Mouse (Mus musculus) CD4-positive helper T cell, adult 2 months (primary cell): Measurements from ENCODE around the gene Pskh1.

Experiments
- DNase-seq: peaks from one replicate; pipeline ENCODE4 v3.0.0-alpha.2; 2012; ENCODE audit warnings: low read depth, missing footprints, low spot score

The Pskh1 gene

GRCm38 (mm10) chr8:105900180-105900940 lies at the start of gene Pskh1:
Gene Pskh1 (plus strand): TSS chr8:105900441.
- peak; percentile 97 for DNase-seq

DNA sequence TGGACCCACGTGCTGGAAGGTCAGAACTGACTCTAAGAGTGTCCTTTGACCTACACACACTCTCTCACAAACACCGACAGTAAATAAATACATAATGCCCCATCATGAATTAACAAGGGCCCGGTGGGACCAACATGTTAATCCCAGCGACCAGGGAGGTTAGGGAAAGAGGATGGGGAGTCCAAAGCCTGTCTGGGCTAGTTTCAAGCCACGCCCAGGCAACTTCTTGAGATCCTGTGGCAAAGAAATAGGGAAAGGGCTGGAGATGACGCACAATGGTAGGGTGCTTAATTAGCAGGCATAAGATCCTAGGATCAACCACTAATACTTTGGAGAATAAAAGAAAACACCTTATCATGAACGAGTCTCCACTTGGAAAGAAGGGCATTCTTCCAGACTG lies 49.6 kb upstream of the Pskh1 start:
- no peak for DNase-seq

GRCm38 (mm10) chr8:105851651-105852143 lies 48.5 kb upstream of the Pskh1 start:
- DNase-seq = peak; percentile 91

DNA sequence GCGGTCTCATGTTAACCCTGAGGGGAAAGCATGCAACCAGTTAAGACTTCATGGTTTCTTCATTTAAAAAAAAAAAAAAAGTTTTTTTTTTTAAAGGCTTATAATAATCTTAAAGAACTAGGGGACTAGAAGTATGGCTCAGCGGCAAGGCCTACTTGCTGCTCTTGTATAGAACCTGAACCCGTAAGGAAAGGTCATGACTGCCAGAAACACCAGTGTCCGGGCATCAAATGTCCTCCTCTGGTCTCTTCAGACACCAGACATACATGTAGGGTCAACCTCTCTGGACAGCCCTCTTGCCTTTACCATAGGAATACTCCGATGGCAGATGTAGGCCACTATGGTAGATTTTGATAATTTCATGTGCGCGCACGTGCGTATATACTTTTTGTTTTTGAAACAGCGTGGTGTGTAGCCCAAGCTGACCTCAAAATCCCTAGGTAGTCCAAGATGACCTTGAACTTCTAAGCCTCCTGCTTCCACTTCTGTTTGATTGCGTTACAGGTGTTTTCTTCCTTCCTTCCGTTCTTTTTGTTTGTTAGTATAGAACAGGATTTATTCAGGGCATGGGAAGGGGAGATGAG lies 48.0 kb upstream of the Pskh1 start:
- DNase-seq = no peak

- no peak for DNase-seq
Measured at GRCm38 (mm10) chr8:105853178-105853577, 47.1 kb upstream of the Pskh1 start, which contains the start of gene Cenpt. Gene Cenpt (minus strand): TSS chr8:105853278.

GRCm38 (mm10) chr8:105854303-105854702 lies 45.9 kb upstream of the Pskh1 start:
- no peak for DNase-seq

GRCm38 (mm10) chr8:105854715-105855216 lies 45.5 kb upstream of the Pskh1 start, which contains the start of gene Thap11:
Gene Thap11 (plus strand): TSS chr8:105855132.
- DNase-seq = peak; percentile 94

DNA sequence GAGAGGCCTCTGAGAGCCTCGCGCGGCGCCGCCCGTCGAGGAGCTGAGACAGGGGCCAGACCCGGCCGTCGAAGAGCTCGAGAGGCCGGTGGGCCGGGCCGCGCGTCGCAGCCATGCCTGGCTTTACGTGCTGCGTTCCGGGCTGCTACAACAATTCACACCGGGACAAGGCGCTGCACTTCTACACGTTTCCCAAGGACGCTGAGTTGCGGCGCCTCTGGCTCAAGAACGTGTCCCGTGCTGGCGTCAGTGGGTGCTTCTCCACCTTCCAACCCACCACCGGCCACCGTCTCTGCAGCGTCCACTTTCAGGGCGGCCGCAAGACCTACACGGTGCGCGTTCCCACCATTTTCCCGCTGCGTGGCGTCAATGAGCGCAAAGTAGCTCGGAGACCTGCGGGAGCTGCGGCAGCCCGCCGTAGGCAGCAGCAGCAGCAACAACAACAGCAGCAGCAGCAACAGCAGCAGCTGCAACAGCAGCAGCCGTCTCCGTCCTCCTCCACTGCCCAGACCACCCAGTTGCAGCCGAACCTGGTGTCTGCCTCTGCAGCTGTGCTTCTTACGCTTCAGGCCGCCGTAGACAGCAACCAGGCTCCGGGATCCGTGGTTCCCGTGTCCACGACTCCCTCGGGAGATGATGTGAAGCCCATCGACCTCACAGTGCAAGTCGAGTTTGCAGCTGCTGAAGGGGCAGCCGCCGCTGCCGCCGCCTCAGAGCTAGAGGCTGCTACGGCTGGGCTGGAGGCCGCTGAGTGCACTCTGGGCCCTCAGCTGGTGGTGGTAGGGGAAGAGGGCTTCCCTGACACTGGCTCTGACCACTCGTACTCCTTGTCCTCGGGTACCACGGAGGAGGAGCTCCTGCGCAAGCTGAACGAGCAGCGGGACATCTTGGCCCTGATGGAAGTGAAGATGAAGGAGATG lies 44.7 kb upstream of the Pskh1 start:
- DNase-seq = no peak

DNA sequence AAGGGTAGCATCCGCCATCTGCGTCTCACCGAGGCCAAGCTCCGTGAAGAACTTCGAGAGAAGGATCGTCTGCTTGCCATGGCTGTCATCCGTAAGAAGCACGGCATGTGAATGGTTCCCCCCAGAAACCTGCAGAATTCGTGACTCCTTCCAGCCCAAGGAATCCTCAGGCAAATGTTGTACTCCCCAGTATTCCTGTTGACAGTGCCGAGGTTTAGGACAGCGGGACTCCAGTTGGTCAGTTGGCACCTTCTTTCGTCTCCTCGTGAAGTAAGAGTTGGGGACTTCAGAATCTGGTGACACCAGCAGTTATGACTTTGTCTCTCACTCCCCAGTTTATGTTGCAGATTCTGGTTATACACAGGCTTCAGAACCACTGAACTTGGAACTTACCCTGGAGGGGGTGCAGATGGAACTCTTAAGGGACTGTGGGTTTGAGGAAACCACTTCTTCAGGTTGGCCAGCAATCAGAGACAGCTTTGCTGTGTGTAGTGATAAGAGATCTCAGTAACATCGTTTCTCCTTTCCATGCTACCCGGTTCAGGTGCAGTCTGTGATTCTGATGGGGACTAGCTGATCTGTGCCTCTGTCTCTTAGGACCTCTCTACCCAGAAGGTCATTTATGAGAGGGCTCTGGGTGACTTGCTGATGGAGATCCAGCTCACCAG lies 43.9 kb upstream of the Pskh1 start:
- DNase-seq = no peak

DNA sequence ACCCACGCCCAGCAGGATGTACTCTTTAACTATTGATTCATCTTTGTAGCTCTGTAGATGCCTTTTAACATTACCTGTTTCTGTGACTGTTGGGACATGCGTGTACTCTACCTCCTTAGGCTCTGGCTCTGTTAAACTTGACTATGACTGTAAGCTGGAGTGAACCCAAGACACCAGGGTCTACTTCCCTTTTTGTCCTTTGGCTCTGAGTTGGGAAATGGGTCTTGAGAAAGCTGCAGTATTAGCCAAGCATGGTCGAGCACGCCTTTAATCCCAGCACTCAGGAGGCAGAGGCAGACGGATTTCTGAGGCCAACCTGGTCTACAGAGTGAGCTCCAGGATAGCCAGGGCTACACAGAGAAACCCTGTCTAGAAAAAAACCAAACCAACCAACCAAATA lies 41.7 kb upstream of the Pskh1 start:
- DNase-seq = no peak

DNA sequence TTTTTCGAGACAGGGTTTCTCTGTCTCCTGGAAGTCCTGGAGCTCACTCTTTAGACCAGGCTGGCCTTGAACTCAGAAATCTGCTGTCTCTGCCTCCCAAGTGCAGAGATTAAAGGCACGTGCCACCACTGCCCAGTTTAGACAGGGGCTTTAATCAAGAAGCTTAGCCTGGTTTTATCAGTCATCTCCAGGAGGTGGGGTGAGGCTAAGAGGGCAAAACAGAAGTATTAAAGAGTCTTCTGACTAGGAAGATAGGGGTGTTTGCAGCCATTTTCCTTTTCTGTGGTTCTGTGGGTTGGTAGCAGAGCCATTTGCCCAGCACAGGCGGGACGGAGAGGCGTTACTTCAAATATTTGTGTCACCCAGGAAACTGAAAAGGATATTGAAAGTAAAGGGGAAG lies 40.9 kb upstream of the Pskh1 start:
- peak; percentile 24 for DNase-seq

DNA sequence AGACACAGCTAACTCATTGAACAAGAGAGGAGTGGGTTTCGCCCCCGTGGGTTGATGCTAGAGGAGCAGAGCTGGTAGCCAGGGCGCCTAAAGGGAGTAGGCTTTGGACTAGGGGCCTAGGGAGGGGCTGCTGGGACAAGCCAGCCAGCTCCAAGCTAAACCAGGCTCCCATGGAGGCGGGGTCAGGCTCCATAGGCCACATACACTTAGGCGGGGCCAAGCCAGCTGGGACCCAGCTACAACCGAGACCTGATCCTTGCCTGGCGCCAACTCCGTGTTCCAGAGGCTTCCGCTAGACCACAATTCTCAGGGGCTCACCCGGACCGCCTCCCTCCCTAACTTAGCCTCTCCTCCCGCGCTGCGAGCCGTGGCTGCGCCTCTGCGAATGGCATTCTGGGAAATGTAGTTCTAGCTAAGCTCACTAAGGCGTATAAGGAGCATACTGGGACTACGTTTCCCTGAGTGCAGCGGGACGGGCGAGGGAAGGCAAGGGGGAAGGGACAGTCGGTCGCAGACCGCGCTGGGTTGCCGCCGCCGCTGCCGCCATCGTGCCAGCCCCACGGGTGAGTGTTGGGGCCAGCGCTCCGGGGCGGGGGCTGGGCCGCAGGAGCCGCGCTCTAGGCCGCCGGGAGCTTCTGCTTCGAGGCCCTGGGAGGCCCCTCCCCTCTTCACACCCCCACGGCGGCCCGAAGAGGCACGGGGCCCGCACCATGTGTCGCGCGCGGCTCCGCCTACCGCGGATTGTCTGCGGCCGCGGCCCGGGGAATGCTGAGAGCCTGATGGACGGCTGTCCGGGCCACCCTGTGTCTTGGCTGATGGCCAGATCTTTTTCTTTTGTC lies 39.9 kb upstream of the Pskh1 start, which contains the start of gene Nutf2:
Gene Nutf2, plus strand, starts transcription at position 438 of the 839 bp plus-strand sequence.
- peak; percentile 95 for DNase-seq

GRCm38 (mm10) chr8:105861951-105862350 lies 38.3 kb upstream of the Pskh1 start:
- DNase-seq = no peak

- peak; percentile 25 for DNase-seq
Measured at GRCm38 (mm10) chr8:105866364-105867029, 33.7 kb upstream of the Pskh1 start.

DNA sequence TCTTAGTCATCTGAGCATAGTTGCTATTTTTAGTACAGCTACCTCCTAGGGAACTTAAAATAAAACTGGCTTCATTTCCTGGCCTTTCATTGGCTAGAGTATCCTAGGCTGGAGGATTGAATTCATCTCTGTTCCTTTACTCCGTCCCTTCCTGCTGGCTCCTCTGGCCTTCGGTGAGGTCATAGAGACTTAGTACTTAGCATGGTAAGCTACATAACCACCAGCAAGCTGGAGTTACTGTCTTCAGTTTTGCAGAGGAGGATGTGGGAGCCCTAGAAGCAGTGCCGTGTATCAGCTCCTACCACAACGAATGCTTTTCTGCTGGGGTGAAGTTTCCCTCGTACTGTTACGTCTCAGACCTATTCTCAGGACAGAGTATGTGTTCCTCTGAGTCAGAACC lies 25.9 kb upstream of the Pskh1 start:
- DNase-seq = no peak

DNA sequence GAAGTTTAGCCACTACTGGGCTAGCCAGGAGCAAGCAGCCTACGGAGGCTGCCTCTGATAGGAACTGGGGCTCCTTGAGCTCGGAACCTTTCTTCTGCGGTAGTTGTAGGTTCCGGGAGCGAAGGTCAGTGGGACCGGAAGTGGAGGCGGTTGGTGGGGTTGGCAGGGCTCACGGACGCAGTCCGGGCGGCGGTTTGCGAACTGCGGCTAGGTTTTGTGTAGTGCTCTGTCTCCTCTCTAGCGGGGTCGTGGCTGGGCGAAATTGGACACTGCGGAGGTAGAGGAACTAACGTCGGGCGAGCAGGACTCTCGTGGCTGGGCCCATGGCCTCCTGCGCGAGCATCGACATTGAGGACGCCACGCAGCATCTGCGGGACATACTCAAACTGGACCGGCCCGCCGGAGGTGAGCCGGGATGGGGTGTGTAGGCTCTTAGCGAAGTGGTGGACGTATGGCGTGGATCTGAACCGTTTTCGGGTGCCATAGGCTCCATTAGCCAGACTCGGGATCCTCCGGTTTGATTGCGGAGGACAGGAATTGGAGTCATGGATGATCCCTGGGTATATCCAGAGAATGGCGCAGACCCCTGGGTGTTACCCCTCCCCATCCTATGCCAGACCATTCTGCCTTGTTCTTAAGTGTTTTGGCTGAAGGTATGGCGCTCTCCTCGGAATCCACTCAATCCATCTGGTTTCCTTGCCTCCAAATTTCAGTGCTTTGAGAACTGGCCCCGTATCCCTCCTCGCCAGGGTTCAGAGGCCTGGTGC lies 19.3 kb upstream of the Pskh1 start, which contains the start of gene Edc4:
Gene Edc4, plus strand, starts transcription at position 128 of the 767 bp plus-strand sequence.
- peak; percentile 89 for DNase-seq

DNA sequence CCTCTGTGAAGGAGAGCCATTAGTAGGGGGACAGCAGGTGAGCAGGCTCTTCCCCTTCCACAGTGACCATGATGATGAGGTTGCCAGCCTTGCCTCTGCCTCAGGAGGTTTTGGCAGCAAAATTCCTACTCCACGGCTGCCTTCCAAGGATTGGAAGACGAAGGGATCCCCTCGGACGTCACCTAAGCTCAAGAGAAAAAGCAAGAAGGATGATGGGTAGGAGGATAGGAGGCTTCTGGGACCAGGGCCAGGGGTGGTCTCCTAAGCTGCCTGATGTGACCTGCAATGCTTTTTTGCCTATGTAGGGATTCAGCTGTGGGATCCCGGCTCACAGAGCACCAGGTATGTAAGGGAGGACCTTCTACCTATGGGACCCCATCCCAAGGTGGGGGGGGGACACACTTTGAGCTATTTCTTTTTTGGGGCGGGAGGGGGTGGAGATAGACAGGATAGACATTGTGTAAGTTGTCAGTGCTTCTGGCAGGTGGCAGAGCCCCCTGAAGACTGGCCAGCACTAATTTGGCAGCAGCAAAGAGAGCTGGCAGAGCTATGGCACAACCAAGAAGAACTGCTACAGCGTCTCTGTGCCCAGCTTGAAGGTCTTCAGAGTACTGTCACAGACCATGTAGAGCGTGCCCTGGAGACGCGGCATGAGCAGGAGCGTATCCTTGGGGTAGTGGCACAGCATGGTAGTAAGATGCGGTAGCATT lies 10.3 kb upstream of the Pskh1 start:
- no peak for DNase-seq

- no peak for DNase-seq
Measured at GRCm38 (mm10) chr8:105890870-105891269, 9.4 kb upstream of the Pskh1 start.
